Mouse (Mus musculus) midbrain, embryonic 11.5 days (tissue): ENCODE measurements around the gene Becn1. TPM values are rescaled to one million over a fixed set of nuclear protein-coding genes. Genes with fewer than 3 reads are reported as not detected.

Experiments
- ATAC-seq: fragments of 200-750 bp; cut with Nextera tagmentation; 2 replicates; pipeline ENCODE4 v1.8.0; 2017; ENCODE audit warnings: moderate TSS enrichment, moderate library complexity; ENCODE audit not compliant: low FRiP score
- DNase-seq: peaks from one replicate; pipeline ENCODE4 v3.0.0; 2015; ENCODE audit warnings: low spot score; ENCODE audit errors: missing footprints
- H3K27ac ChIP-seq: fragments of 300-500 bp; sonication (generic); 2 replicates; pipeline ENCODE4 v1.5.1; 2014; ENCODE audit warnings: low read depth, low read length
- H3K27me3 ChIP-seq: fragments of 300-500 bp; sonication (generic); 2 replicates; pipeline ENCODE4 v1.6.1; 2014; ENCODE audit warnings: mild to moderate bottlenecking, low read length, moderate library complexity, mixed read lengths; ENCODE audit not compliant: control insufficient read depth, insufficient read depth
- H3K36me3 ChIP-seq: fragments of 300-500 bp; sonication (generic); 2 replicates; pipeline ENCODE4 v1.6.1; 2014; ENCODE audit warnings: mild to moderate bottlenecking, low read length, moderate library complexity, mixed read lengths; ENCODE audit not compliant: control insufficient read depth, insufficient read depth
- H3K4me1 ChIP-seq: fragments of 300-500 bp; sonication (generic); 2 replicates; pipeline ENCODE4 v1.6.1; 2014; ENCODE audit warnings: low read length; ENCODE audit not compliant: control insufficient read depth, insufficient read depth
- H3K4me2 ChIP-seq: fragments of 300-500 bp; sonication (generic); 2 replicates; pipeline ENCODE4 v1.6.1; 2014; ENCODE audit warnings: mild to moderate bottlenecking, moderate library complexity
- H3K4me3 ChIP-seq: fragments of 300-500 bp; sonication (generic); 2 replicates; pipeline ENCODE4 v1.5.1; 2014; ENCODE audit warnings: low read depth, low read length
- H3K9ac ChIP-seq: fragments of 300-500 bp; sonication (generic); 2 replicates; pipeline ENCODE4 v1.6.1; 2014; ENCODE audit warnings: low read length
- H3K9me3 ChIP-seq: fragments of 300-500 bp; sonication (generic); 2 replicates; pipeline ENCODE4 v1.6.1; 2016; ENCODE audit warnings: low read length; ENCODE audit not compliant: control insufficient read depth
- WGBS: fragments of 180-500 bp; shearing (Covaris S2); extraction: QIAGEN DNeasy Blood & Tissue Kit; methylation state at CpG from one replicate; pipeline ENCODE4 v1.1.7; 2014; 5-methylcytosine and 5-hydroxymethylcytosine counted together
- polyA plus RNA-seq: library from polyadenylated mRNA; unstranded; fragments of >200 nt; fragmentation: Nextera tagmentation; extraction: Ambion mirVana; gene quantifications from 2 replicates; pipeline ENCODE4 v1.2.1, GENCODE M21; 2014

Becn1 gene
- polyA plus RNA-seq, 1 experiment from 2014 or later: 163 TPM

GRCm38 (mm10) chr11:101324763-101325162 lies 22.7 kb upstream of the Becn1 start, which contains the start of gene Aoc2:
Aoc2 (plus strand) TSS chr11:101325063.
- H3K36me3 ChIP-seq: peaks cover 28% of the 10 kb centered on the region

GRCm38 (mm10) chr11:101323609-101324008 lies 21.5 kb upstream of the Becn1 start:
- no peaks in the 10 kb centered on the region for H3K9me3 ChIP-seq
- H3K4me1 ChIP-seq: no peaks in the 10 kb centered on the region
- peaks cover 28% of the 10 kb centered on the region for H3K36me3 ChIP-seq
- H3K4me2 ChIP-seq: no peak overlapping the region
- ATAC-seq (no peak), DNase-seq (peak; percentile 92)
- no peak overlapping the region for H3K4me3 ChIP-seq
- 12% methylated on average over 4 of the region's 4 CpGs for WGBS
- H3K27me3 ChIP-seq: no peaks in the 10 kb centered on the region
- H3K9ac ChIP-seq: no peak overlapping the region
- no peak overlapping the region for H3K27ac ChIP-seq

More at GRCm38 (mm10) chr11:101324763-101325162, 22.7 kb upstream of the Becn1 start, which contains the start of gene Aoc2:
- 97% methylated on average over 5 of the region's 5 CpGs for WGBS
- Histone ChIP-seq H3K27ac (no peak within 1 kb of the TSS), H3K4me2 (no peak within 1 kb of the TSS), H3K4me1 (no peaks in the 10 kb centered on the region), H3K9ac (no peak within 1 kb of the TSS), H3K4me3 (no peak within 1 kb of the TSS), H3K27me3 (no peaks in the 10 kb centered on the region), H3K9me3 (no peaks in the 10 kb centered on the region)
- ATAC-seq (no peak), DNase-seq (peak; percentile 49)

- Histone ChIP-seq H3K9me3 (no peaks in the 10 kb centered on the region), H3K4me2 (peak overlapping the region; percentile 72), H3K36me3 (peaks cover 11% of the 10 kb centered on the region), H3K9ac (peak overlapping the region; percentile 91), H3K27ac (peak overlapping the region; percentile 26; the same call in 1 of the 2 replicates), H3K27me3 (no peaks in the 10 kb centered on the region), H3K4me3 (peak overlapping the region; percentile 88), H3K4me1 (peaks cover 10% of the 10 kb centered on the region)
- under 1% methylated on average over 17 of the region's 17 CpGs for WGBS
- ATAC-seq (peak; percentile 73), DNase-seq (no peak)
These were observed 14.4 kb upstream of the Becn1 start for GRCm38 (mm10) chr11:101316501-101316917.

- under 1% methylated on average over 62 of the region's 62 CpGs for WGBS
These were observed 13.8 kb upstream of the Becn1 start, which contains the start of gene Psme3 for GRCm38 (mm10) chr11:101315665-101316500. Psme3 (plus strand) TSS chr11:101316213.

GRCm38 (mm10) chr11:101315082-101315650 lies 13.1 kb upstream of the Becn1 start:
- Histone ChIP-seq H3K9ac (peak overlapping the region; percentile 91), H3K36me3 (peaks cover 4% of the 10 kb centered on the region), H3K27ac (no peak overlapping the region; the same call in 1 of the 2 replicates), H3K27me3 (no peaks in the 10 kb centered on the region), H3K4me3 (peak overlapping the region; percentile 88), H3K9me3 (no peaks in the 10 kb centered on the region), H3K4me2 (peak overlapping the region; percentile 72), H3K4me1 (peaks cover 10% of the 10 kb centered on the region)
- no peak for ATAC-seq
- 83% methylated on average over 8 of the region's 8 CpGs for WGBS
- DNase-seq: peak; percentile 82

More at GRCm38 (mm10) chr11:101315665-101316500, 13.8 kb upstream of the Becn1 start, which contains the start of gene Psme3:
- Histone ChIP-seq H3K27ac (peak within 1 kb of the TSS; percentile 55), H3K4me2 (peak within 1 kb of the TSS; percentile 72), H3K27me3 (no peaks in the 10 kb centered on the region), H3K4me1 (peaks cover 10% of the 10 kb centered on the region), H3K36me3 (peaks cover 9% of the 10 kb centered on the region), H3K9me3 (no peaks in the 10 kb centered on the region), H3K4me3 (peak within 1 kb of the TSS; percentile 88), H3K9ac (peak within 1 kb of the TSS; percentile 91)
- ATAC-seq: peak; percentile 92
- DNase-seq: peak; percentile 99

GRCm38 (mm10) chr11:101314567-101314966 lies 12.5 kb upstream of the Becn1 start:
- no peak overlapping the region for H3K9ac ChIP-seq
- ATAC-seq (no peak), DNase-seq (no peak)
- no peak overlapping the region for H3K27ac ChIP-seq
- no peak overlapping the region for H3K4me3 ChIP-seq
- H3K9me3 ChIP-seq: no peaks in the 10 kb centered on the region
- H3K4me2 ChIP-seq: no peak overlapping the region
- no peaks in the 10 kb centered on the region for H3K36me3 ChIP-seq
- no peaks in the 10 kb centered on the region for H3K27me3 ChIP-seq
- WGBS: 100% methylated on average over 1 of the region's 1 CpGs
- H3K4me1 ChIP-seq: peaks cover 10% of the 10 kb centered on the region

GRCm38 (mm10) chr11:101312150-101312549 lies 10.1 kb upstream of the Becn1 start:
- H3K27ac ChIP-seq: no peak overlapping the region
- WGBS: 77% methylated on average over 3 of the region's 3 CpGs
- no peak overlapping the region for H3K4me3 ChIP-seq
- ATAC-seq: no peak
- H3K27me3 ChIP-seq: no peaks in the 10 kb centered on the region
- H3K4me2 ChIP-seq: no peak overlapping the region
- DNase-seq: peak; percentile 23
- H3K36me3 ChIP-seq: no peaks in the 10 kb centered on the region
- H3K4me1 ChIP-seq: peaks cover 9% of the 10 kb centered on the region
- H3K9ac ChIP-seq: no peak overlapping the region
- H3K9me3 ChIP-seq: no peaks in the 10 kb centered on the region

GRCm38 (mm10) chr11:101311083-101311482 lies 9.0 kb upstream of the Becn1 start:
- 88% methylated on average over 3 of the region's 3 CpGs for whole genome bisulfite sequencing
- no peak overlapping the region for H3K9ac ChIP-seq
- ATAC-seq (no peak), DNase-seq (peak; percentile 2)
- H3K9me3 ChIP-seq: no peaks in the 10 kb centered on the region
- H3K27ac ChIP-seq: no peak overlapping the region
- H3K4me2 ChIP-seq: no peak overlapping the region
- no peaks in the 10 kb centered on the region for H3K27me3 ChIP-seq
- H3K4me1 ChIP-seq: peaks cover 4% of the 10 kb centered on the region; the same call in 1 of the 2 replicates
- H3K36me3 ChIP-seq: no peaks in the 10 kb centered on the region
- no peak overlapping the region for H3K4me3 ChIP-seq

GRCm38 (mm10) chr11:101307744-101308143 lies 5.7 kb upstream of the Becn1 start:
- 39% methylated on average over 5 of the region's 5 CpGs for WGBS
- no peak for ATAC-seq
- no peak overlapping the region for H3K27ac ChIP-seq

More at GRCm38 (mm10) chr11:101307744-101308143, 5.7 kb upstream of the Becn1 start:
- H3K4me1 ChIP-seq: no peaks in the 10 kb centered on the region
- H3K9me3 ChIP-seq: no peaks in the 10 kb centered on the region
- DNase-seq: peak; percentile 74
- H3K9ac ChIP-seq: no peak overlapping the region
- no peaks in the 10 kb centered on the region for H3K27me3 ChIP-seq
- no peak overlapping the region for H3K4me2 ChIP-seq
- H3K36me3 ChIP-seq: no peaks in the 10 kb centered on the region
- H3K4me3 ChIP-seq: no peak overlapping the region
